Mouse (Mus musculus) embryonic facial prominence, embryonic 12.5 days (tissue): ENCODE results near the gene Dstyk. TPM values are rescaled to one million over a fixed set of nuclear protein-coding genes. Genes with fewer than 3 reads are reported as not detected.

Source experiments
- ATAC-seq: fragments of 200-750 bp; cut with Nextera tagmentation; 2 replicates; pipeline ENCODE4 v1.8.0; 2017; ENCODE audit not compliant: insufficient number of reproducible peaks, insufficient read depth, low FRiP score, low TSS enrichment
- H3K27ac ChIP-seq: fragments of 300-500 bp; sonication (generic); 2 replicates; pipeline ENCODE4 v1.5.1; 2016; ENCODE audit warnings: mild to moderate bottlenecking
- H3K27me3 ChIP-seq: fragments of 300-500 bp; sonication (generic); 2 replicates; pipeline ENCODE4 v1.6.1; 2016; ENCODE audit warnings: mild to moderate bottlenecking, moderate library complexity
- H3K36me3 ChIP-seq: fragments of 300-500 bp; sonication (generic); 2 replicates; pipeline ENCODE4 v1.6.1; 2016; ENCODE audit warnings: mild to moderate bottlenecking
- H3K4me1 ChIP-seq: fragments of 300-500 bp; sonication (generic); 2 replicates; pipeline ENCODE4 v1.6.1; 2016
- H3K4me2 ChIP-seq: fragments of 300-500 bp; sonication (generic); replicated peaks from 2 replicates; pipeline ENCODE4 v1.6.1; 2016; ENCODE audit warnings: mild to moderate bottlenecking, moderate library complexity
- H3K4me3 ChIP-seq: fragments of 300-500 bp; sonication (generic); 2 replicates; pipeline ENCODE4 v1.5.1; 2016; ENCODE audit warnings: mild to moderate bottlenecking
- H3K9ac ChIP-seq: fragments of 300-500 bp; sonication (generic); 2 replicates; pipeline ENCODE4 v1.6.1; 2016; ENCODE audit warnings: mild to moderate bottlenecking, moderate library complexity
- H3K9me3 ChIP-seq: fragments of 300-500 bp; sonication (generic); 2 replicates; pipeline ENCODE4 v1.6.1; 2016; ENCODE audit warnings: mild to moderate bottlenecking, moderate library complexity
- WGBS: fragments of 180-500 bp; shearing (Covaris S2); methylation state at CpG from one replicate; pipeline ENCODE4 v1.1.7; 2016; 5-methylcytosine and 5-hydroxymethylcytosine counted together
- polyA plus RNA-seq: library from polyadenylated mRNA; unstranded; fragments of >200 nt; fragmentation: Nextera tagmentation; extraction: Ambion mirVana; gene quantifications from 2 replicates; pipeline ENCODE4 v1.2.1, GENCODE M21; 2016

Dstyk gene
- polyA plus RNA-seq, 1 experiment from 2014 or later: 16.1 TPM

GRCm38 (mm10) chr1:132389886-132390585 is 27.3 kb upstream of the Dstyk start:
- Histone ChIP-seq H3K9me3 (no peaks in the 10 kb centered on the region), H3K36me3 (no peaks in the 10 kb centered on the region), H3K27ac (peak overlapping the region; percentile 69), H3K9ac (peak overlapping the region; percentile 89), H3K4me1 (peaks cover 45% of the 10 kb centered on the region), H3K27me3 (no peaks in the 10 kb centered on the region), H3K4me2 (peak overlapping the region; percentile 85), H3K4me3 (peak overlapping the region; percentile 79)
- ATAC-seq: no peak
- WGBS: 8% methylated on average over 15 of the region's 15 CpGs

GRCm38 (mm10) chr1:132390691-132391579 is 26.4 kb upstream of the Dstyk start, which contains the start of gene Tmcc2:
TSS of gene Tmcc2 (minus strand) at chr1:132391281.
- Histone ChIP-seq H3K9me3 (no peaks in the 10 kb centered on the region), H3K4me2 (peak within 1 kb of the TSS; percentile 85), H3K4me1 (peaks cover 38% of the 10 kb centered on the region), H3K9ac (peak within 1 kb of the TSS; percentile 89), H3K27me3 (no peaks in the 10 kb centered on the region), H3K4me3 (peak within 1 kb of the TSS; percentile 79), H3K27ac (peak within 1 kb of the TSS; percentile 81), H3K36me3 (no peaks in the 10 kb centered on the region)
- WGBS: under 1% methylated on average over 48 of the region's 50 CpGs
- peak; percentile 29 for ATAC-seq

- Histone ChIP-seq H3K27ac (peak overlapping the region; percentile 81), H3K4me1 (peaks cover 38% of the 10 kb centered on the region), H3K4me2 (peak overlapping the region; percentile 85), H3K9ac (peak overlapping the region; percentile 89), H3K9me3 (no peaks in the 10 kb centered on the region), H3K36me3 (no peaks in the 10 kb centered on the region), H3K4me3 (peak overlapping the region; percentile 79), H3K27me3 (no peaks in the 10 kb centered on the region)
- ATAC-seq: peak; percentile 93
- under 1% methylated on average over 49 of the region's 54 CpGs for WGBS
These were observed 25.8 kb upstream of the Dstyk start for GRCm38 (mm10) chr1:132391580-132392022.

DNA sequence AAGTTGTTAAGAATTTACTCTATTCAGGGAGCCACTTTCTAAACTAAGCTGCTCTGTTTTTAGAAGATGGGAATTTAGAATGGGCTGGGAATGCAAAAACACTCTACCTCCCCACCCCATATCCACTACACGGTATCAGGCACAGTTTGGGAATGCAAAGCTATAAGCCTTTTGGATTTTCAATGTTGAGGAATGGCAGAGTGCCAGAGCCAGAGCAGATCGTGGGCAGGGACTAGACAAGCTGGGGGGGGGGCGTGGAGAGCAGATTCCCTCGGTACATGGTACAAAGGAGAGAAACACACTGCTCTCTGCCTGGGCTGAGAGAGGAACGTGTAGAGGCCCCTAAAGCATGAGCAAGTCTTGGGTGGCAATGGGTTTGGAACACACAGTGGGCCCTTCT is 24.5 kb upstream of the Dstyk start:
- 72% methylated on average over 5 of the region's 5 CpGs for WGBS
- no peak overlapping the region for H3K4me3 ChIP-seq

DNA sequence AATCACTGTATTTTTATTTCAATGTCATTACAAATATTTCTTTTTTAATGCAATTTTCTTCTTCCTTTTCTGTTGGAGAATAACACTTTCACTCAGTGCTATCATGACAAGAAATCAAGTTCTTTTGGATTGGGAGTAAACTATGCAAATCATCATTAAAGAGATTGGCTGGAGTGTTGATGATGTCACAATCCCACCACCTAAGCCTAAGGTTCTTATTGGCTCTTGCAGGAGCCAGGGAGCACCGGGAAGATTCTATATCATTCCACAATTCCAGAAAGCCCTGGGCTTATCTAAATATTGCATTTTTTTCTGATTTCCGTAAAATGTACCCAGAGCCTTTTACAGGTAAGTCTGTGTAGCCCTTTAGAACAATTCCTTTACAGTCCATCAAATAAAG is 20.6 kb upstream of the Dstyk start:
- Histone ChIP-seq H3K4me2 (no peak overlapping the region), H3K9me3 (no peaks in the 10 kb centered on the region), H3K27me3 (no peaks in the 10 kb centered on the region), H3K4me1 (0 out of 2 replicates have a peak, but pooled peaks cover 4% of the 10 kb centered on the region), H3K36me3 (no peaks in the 10 kb centered on the region), H3K4me3 (no peak overlapping the region), H3K9ac (no peak overlapping the region), H3K27ac (no peak overlapping the region)
- 65% methylated on average over 2 of the region's 2 CpGs for WGBS
- no peak for ATAC-seq

More for the DNA sequence above, 24.5 kb upstream of the Dstyk start:
- Histone ChIP-seq H3K4me2 (no peak overlapping the region), H3K27ac (no peak overlapping the region), H3K27me3 (no peaks in the 10 kb centered on the region), H3K4me1 (peaks cover 32% of the 10 kb centered on the region), H3K9ac (no peak overlapping the region), H3K36me3 (no peaks in the 10 kb centered on the region), H3K9me3 (no peaks in the 10 kb centered on the region)
- ATAC-seq: no peak

DNA sequence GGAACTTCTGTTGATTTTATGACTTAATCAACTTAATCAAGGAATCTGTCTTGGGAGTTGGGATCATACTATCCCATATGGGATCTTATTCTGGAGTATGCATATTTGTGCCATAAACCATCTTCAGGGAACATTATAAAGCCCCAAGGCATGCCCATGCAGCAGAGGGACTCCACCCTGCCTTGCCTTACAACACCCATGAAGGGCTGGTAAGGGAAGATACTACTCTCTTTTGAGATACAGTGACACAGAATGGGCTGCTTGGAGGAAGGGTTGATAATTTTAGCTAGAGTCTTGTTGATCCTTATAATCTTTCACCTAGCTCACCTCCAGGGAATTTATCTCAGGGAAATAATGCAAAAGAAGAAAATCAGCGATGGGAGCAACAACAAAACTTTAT is 16.8 kb upstream of the Dstyk start:
- Histone ChIP-seq H3K9ac (no peak overlapping the region), H3K4me2 (no peak overlapping the region), H3K4me1 (no peaks in the 10 kb centered on the region), H3K27ac (no peak overlapping the region), H3K36me3 (no peaks in the 10 kb centered on the region), H3K4me3 (no peak overlapping the region), H3K27me3 (no peaks in the 10 kb centered on the region), H3K9me3 (no peaks in the 10 kb centered on the region)
- WGBS: 50% methylated on average over 1 of the region's 1 CpGs
- no peak for ATAC-seq

DNA sequence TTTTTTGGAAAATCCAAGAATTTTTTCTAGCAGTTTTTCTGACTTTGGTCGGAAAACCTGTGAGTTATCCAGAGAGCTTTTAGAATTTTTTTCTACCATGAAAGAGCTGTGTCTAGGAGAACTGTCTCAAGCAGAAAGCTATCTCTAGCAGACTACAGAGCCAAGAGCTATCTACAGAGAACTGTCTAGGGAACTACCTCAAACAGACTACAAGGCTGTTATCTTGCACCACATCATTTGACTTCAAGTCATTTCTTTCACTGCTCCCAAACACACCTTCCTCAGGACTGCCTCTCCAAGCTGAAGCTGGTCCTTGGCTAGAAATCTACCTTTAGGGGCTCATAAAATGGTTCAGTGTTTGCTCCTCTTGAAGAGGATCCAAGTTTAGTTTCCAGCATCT is 15.5 kb upstream of the Dstyk start:
- Histone ChIP-seq H3K9me3 (no peaks in the 10 kb centered on the region), H3K27ac (no peak overlapping the region), H3K9ac (no peak overlapping the region), H3K36me3 (no peaks in the 10 kb centered on the region), H3K4me3 (no peak overlapping the region), H3K4me2 (no peak overlapping the region), H3K27me3 (no peaks in the 10 kb centered on the region), H3K4me1 (no peaks in the 10 kb centered on the region)
- no peak for ATAC-seq
- 88% methylated on average over 1 of the region's 1 CpGs for WGBS

DNA sequence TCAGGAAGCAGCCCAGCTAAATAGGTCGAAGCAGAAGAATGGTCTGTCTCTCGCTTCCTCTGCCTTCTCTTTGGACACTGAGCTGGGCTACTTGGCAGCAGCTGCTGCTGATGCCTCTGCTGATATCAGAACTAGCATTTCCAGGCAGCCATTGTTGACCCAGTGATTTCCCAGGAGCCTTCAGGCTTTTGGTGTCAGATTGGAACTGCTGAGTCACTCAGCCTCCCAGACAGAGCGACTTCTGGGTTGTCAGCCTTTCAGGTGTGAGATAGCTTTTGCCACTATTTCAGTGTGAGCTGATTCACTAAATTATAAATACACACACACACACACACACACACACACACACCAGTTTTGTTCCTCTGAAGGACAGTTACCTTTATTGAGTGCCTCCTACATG is 6.7 kb upstream of the Dstyk start:
- Histone ChIP-seq H3K36me3 (no peaks in the 10 kb centered on the region), H3K4me1 (no peaks in the 10 kb centered on the region), H3K4me3 (no peak overlapping the region), H3K9me3 (no peaks in the 10 kb centered on the region), H3K27me3 (no peaks in the 10 kb centered on the region), H3K27ac (no peak overlapping the region), H3K4me2 (no peak overlapping the region), H3K9ac (no peak overlapping the region)
- no peak for ATAC-seq
- 88% methylated on average over 3 of the region's 3 CpGs for WGBS

DNA sequence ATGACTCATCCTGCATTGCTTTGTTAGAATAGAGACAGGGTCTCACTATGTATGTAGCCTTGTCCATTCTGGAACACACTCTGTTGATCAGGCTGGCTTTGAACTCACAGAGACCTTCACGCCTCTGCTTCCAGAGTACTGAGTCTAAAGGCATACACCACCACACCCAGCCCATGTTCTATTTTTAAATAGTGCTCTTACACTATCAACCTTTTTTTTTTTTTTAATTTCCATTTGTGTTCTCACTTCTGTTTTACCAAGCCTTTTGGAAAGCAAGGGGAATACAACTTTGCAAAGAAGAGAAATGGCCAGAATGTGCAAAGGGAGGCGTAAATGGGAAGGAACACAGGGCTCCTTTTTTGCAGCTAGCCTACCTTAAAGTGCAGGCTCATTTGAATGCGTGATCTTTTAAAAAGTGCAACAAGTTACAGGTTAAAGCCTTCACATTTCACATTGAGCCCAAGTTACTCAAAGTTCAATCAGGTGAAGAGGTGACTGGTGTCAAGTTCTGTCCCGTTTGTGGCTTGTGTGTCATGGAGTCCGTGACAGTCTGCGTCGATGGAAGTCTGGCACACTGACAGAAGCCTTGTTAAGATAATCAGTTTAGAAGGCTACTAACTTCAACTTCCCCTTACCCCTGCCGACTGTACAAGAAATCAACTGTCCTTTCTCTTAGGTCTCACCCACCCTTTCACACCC is 962 bp upstream of the Dstyk start:
- Histone ChIP-seq H3K4me2 (peak overlapping the region; percentile 67; the same call in 1 of the 2 replicates), H3K27me3 (no peaks in the 10 kb centered on the region), H3K9ac (no peak overlapping the region), H3K36me3 (no peaks in the 10 kb centered on the region), H3K9me3 (no peaks in the 10 kb centered on the region), H3K4me3 (no peak overlapping the region), H3K27ac (no peak overlapping the region), H3K4me1 (peaks cover 13% of the 10 kb centered on the region; the same call in 1 of the 2 replicates)
- ATAC-seq: no peak
- WGBS: 55% methylated on average over 8 of the region's 8 CpGs

- Histone ChIP-seq H3K27me3 (no peaks in the 10 kb centered on the region), H3K36me3 (no peaks in the 10 kb centered on the region), H3K27ac (peak overlapping the region; percentile 93), H3K4me3 (peak overlapping the region; percentile 83), H3K4me2 (peak overlapping the region; percentile 67), H3K9ac (peak overlapping the region; percentile 88), H3K9me3 (no peaks in the 10 kb centered on the region), H3K4me1 (peaks cover 13% of the 10 kb centered on the region; the same call in 1 of the 2 replicates)
- ATAC-seq: no peak
- 21% methylated on average over 6 of the region's 6 CpGs for WGBS
These were observed 438 bp upstream of the Dstyk start for GRCm38 (mm10) chr1:132416943-132417290.

DNA sequence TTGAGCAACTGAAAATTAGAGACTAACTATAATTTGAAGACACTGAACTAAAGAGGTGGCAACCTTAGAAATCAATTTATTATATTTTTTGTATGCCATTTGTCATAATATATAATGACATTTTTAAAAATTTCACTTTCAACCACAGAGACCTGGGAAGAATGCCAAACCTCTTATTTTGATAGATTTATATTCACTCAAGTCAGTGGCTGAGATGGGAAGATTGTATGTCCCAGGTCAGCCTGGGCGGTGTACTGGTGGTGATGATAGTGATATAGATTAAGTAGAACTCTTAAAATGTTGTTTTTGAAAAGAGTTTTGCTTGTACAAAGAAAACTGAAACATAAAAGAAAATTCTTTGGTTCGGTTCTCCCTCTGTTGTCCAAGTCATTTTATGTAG is 2.9 kb downstream of the Dstyk start:
- Histone ChIP-seq H3K36me3 (peaks cover 4% of the 10 kb centered on the region; the same call in 1 of the 2 replicates), H3K4me3 (no peak overlapping the region)

More for the DNA sequence above, 2.9 kb downstream of the Dstyk start:
- 79% methylated on average over 2 of the region's 2 CpGs for WGBS
- no peak for ATAC-seq
- no peak overlapping the region for H3K4me2 ChIP-seq
- no peaks in the 10 kb centered on the region for H3K27me3 ChIP-seq
- no peak overlapping the region for H3K27ac ChIP-seq
- peaks cover 13% of the 10 kb centered on the region; the same call in 1 of the 2 replicates for H3K4me1 ChIP-seq
- H3K9me3 ChIP-seq: no peaks in the 10 kb centered on the region
- no peak overlapping the region for H3K9ac ChIP-seq
